Mouse (Mus musculus): ENCODE measurements around the gene Wdr31.
A peak's percentile ranks its signal among the peaks of the same experiment; 100 is the strongest.

The Wdr31 gene

DNA sequence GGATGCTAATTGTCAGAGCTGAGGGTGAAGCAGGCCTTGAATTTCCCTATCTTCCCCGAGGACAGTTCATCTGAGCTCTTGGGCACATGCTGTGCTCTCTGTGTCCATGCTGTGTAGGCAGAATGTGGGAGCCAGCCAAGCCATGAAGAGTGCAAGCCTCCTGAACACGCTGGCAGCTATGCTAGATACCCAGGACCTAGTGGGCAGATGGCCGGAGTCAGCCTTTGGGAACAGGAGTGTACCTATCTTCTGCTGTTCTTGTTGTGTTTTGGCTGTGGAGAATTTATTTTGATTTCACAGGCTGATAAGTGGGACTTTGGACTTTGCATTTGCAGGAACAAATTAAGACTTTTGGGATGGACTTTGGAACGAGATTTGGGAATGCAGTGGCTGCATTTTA is 30.2 kb downstream of the Wdr31 start:
- no peak for DNase-seq (ENCODE audit: low read depth)

DNA sequence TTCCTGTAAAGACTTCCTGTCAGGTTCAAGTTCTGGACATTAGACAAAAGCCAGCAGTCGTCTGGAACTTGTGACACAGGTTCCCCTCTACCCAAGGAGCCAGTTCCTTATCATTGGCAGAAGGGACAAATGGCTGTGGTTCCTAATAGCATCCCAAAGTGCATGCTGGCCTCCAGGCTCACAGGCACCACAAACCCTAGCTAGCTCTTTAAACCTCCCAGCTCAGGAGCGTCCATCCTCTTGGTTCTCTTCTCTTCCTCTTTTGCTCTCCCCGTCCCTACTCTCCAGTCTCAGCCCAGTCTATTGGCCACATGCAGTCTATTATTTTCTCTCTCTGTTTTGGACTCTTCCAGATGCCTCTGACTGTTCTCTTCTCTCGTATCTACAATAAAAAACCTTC is 30.9 kb downstream of the Wdr31 start:
- no peak for DNase-seq (ENCODE audit: low read depth)

DNA sequence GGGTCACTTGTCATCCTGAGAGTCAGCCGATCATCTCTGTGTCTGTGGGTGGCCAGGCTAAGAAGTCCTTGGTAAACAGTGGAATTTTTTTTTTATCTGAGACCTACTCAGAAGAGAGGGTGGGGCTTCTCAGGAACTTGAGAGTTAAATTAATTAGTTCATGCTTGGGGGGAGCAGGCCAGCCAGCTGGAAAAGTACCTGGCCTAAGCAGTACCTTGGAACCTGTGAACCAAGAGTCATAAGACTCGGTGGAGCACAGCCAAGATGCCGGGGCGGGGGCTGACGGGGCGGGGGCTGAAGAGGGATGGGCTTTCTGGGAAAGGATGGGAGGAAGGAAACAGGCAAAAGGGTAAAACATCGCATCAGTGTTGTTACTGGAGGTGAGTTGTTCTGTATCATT is 32.8 kb downstream of the Wdr31 start:
- no peak for DNase-seq (ENCODE audit: low read depth)

DNA sequence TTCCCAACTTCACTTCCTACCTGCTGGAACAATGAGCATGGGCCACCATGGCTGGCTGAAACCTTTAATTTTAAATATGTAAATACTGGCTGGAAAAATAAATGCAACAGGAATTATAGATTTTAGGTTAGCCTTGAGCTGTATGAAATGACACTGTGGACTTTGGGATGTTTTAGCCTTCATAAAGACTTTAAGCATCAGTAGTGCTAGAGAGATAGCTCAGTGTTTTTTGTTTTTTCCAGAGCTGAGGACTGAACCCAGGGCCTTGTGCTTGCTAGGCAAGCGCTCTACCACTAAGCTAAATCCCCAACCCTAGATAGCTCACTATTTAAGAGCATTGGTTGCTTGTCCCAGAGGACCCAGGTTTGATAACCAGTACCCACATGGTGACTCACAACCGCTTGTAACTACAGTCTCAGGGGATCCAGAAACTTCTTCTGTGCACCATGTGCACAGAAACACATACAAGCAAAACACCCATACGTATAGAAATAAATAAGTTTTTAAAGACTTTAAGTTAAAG is 33.4 kb downstream of the Wdr31 start:
- no peak for DNase-seq (ENCODE audit: low read depth)

DNA sequence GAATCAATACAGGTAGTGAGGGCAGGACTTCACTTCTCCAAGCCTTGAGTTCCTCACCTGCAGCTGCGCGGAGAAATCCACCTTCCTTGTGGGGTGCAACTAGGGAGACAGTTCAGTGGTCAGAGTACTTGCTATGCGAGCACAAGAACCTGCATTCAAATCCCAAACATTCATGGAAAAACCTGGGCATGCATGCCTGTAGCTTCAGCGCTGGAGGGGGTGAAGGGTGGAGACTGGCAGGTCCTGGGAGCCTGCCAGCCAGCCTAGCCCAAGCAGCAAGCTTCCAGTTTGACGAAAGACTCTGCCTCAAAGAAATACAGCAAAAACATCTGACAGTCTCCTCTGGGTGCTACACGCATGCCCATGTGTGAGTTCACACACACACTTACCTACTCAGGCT is 35.6 kb downstream of the Wdr31 start, which contains the start of gene Rnf183:
TSS of gene Rnf183 (minus strand) at position 172 of the 400 bp plus-strand sequence.
- DNase-seq (ENCODE audit: low read depth) = no peak

DNA sequence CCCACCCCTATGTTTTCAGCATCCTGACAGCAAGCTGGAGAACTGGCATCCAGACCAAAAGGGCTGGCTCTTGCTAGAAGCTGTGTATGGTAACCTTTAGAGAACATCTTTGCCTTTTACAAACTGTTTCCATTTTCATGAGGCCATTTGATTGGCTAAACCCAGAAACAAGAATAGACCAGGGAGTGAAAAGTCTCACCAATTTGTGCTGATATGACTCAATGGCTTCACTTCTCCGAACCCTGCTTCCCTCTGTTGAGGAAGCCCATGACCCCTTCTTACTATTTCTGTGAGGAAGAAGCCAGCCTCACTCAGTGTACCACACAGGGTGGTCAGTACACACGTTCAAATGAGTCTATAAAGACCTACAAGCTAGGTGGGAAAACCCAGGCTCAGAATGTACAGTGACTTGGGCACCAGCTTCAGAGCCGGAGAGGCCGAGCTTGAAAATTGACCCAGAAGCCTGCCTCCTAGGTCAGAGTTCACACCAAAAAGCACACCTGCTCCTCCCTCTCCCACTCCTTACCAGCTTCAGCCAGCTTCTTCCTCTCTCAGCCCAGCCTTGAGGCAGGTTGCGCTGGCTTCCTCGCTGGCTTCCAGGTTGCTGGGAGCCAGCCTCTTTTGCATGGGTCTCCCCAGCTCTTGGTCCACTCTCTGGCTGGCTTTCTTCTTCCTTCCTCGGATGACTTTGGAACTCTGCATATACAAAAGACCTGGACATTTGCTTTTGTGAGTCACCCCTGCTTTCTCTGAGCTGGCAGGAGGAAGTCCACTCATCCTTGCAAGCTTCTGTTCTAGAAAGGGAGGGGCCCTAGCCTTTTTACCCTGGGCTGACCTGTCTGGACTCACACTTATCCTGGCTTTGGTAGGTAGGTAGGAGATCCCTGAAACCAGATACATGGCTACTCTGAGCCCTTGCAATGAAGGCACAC is 36.5 kb downstream of the Wdr31 start:
- DNase-seq (ENCODE audit: low read depth) = no peak

DNA sequence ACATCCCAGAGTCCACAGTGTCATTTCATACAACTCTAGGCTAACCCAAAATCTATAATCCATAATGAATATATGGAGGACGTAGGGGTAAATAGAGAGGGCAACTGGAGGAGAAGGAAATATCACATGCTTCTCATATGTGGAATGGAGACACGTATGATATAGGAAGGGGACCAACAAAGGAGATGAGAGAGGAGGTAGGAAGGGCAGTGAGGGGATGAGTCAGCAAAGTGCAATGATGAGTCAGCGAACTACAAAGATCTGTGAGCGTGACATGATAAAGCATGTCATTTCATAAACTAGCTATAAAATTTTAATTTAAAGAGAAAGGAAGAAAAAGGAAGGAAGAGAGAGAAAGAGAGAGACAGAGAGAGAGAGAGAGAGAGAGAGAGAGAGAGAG is 39.2 kb downstream of the Wdr31 start:
- DNase-seq (ENCODE audit: low read depth) = no peak

DNA sequence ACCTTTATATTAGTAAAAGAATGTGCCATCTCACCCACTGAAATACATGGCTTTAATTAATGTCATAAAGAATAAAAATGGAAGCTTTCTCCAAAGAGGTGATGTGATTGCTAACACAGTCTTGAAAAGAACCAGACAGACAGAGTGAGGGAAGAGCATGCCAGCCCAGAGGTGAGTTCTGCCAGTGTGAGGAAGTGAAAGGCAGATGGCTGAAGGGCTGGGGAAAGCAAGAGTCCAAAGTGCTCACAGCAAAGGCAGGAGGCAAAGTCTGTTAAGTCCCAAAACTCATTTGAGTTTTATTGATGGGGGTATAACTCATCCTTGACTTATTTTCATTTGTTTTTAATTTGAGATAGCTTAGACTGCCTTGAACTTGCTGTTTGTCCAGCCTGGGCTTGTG is 40.0 kb downstream of the Wdr31 start:
- no peak for DNase-seq (ENCODE audit: low read depth)

DNA sequence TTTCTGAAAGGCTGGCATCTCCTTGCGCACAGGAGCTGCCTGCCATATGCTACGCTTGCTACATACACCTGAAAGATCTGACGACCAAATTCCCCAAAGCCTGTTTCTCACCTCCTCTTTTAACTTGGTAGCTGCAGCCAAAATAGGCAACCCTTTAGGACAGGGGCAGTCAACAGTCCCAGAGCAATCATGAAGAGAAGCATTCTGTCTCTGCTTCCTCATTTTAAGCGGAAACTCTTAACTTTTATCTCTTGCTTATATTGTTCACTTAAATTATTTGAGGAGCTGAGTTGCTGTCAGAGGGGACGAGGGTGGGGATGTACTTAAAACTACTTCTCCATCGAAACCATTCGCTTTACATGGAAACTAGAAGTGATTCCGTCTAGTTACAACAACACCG is 41.1 kb downstream of the Wdr31 start:
- no peak for DNase-seq (ENCODE audit: low read depth)

DNA sequence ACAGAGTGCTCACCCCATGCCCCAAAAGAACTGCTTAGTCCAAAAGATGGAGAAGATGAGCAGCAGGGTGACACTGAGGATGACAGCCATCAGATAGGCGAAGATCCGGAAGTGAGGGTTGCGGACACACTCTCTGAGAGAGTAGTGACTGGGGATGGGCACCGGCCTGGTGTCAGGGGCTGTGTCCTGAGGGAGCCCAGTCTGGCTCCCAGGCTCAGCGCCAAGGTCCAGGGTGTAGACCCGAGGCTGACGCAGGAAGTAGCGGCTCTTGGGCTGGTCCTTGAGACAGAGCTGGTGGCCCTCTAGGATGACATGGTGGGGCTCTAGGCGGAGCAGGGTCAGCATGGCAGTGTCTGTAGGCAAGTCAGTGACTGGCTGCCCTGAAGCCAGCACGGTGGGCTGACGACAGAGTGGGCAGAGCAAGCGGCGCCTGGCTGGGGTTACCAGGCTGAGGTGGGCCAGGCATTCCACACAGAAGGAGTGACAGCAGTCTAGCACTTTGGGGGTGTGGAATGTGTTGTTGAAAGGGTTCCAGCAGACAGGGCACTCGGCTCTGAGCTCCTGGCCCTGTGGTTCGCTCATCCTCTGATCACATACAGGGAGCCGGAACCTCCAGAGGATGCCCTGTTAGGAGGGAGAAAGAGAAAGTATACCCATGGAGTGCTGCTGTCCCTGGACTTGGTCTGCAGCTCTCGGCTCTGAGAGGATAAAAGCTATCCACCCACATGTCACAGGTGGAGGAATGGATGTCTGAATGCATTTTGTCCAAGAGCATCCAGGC is 42.5 kb downstream of the Wdr31 start:
- DNase-seq (ENCODE audit: low read depth) = no peak

DNA sequence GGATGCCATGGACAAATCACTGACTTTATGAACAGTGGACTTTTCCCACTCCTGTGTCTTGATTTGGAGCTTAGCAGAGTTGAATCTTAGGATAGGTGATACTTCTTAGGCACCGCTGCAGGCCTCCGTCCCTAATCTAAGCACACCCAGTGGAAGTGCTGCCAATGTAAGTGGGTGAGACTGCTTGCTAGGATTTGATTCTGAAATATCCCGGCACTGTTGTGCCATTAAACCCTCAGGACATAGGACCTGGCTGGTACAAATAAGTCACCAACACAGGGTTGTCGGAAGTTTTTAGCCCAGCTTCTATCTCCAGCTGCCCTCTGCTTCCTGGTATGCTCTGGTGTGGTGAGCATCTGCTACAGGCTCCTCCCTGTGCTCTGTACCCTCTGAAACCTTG is 44.8 kb downstream of the Wdr31 start:
- DNase-seq (ENCODE audit: low read depth) = no peak

DNA sequence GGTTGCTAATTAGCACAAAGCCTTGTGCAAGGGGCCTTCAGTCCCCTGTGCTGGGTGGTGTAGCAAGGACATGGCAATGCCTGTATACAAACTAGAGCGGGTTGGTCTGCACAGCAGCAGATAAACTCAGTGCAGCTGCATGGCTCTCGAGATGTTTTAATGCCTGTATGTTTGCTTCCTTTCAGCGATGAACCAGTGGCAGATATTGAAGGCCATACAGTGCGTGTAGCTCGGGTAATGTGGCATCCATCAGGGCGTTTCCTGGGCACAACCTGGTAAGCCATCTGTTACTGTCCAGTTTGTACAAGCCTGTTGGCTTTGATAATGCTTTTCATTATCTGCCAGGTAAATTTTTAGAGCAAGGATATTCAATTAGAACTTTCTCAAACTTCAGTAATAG is 51.6 kb downstream of the Wdr31 start:
- DNase-seq (ENCODE audit: low read depth) = no peak

DNA sequence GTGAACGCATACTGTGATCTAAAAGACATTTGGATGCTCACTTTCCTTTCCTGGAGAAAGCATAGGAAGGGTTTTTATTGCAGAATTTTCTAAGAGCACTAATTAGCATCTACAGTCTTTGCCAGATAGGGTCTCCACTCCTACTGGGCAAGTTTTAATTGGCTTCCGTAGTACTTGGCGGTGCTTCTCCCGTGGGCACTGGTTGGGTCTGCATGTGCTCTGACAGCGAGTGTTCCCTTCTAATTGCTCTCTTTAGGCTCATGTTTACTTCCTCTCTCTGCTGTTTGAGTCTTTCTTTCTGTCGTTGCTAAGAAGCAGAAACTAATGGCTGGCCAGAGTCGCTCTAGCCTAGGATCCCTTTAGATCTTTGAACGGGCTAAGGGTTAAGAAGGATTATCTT is 52.2 kb downstream of the Wdr31 start:
- no peak for DNase-seq (ENCODE audit: low read depth)

DNA sequence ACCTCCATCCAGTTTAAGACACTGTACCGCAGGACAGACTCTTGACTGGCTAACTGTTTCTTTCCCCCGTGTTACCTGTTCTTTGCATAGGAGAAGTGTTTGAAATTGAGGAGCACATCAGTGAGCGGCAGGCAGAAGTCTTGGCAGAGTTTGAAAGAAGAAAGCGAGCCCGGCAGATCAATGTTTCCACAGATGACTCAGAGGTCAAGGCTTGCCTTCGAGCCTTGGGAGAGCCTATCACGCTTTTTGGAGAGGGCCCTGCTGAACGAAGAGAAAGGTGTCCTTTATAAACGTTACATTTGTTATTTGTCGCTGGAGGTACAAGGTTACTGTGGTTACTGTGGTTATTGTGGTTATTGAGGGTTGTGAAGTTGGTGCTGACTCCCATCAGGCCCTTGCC is 59.1 kb downstream of the Wdr31 start:
- no peak for DNase-seq (ENCODE audit: low read depth)

DNA sequence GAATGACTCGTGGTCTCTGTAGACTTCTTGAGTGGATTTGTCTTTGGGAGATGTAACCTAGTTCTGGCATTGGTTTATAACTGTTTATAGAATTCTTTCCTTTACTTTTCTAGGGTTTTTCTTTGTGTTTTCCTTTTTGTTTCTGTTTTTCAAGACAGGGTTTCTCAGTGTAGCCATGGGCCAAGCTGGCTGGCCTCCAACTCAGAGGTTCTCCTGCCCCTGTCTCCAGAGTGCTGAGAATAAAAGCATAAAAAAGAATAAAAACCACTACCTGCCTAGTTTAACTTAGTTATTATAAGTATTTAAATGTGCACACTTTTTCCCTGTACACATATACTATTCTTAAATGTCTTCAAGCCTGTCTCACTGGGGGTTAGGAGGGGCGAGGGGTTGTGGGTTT is 60.4 kb downstream of the Wdr31 start:
- no peak for DNase-seq (ENCODE audit: low read depth)

DNA sequence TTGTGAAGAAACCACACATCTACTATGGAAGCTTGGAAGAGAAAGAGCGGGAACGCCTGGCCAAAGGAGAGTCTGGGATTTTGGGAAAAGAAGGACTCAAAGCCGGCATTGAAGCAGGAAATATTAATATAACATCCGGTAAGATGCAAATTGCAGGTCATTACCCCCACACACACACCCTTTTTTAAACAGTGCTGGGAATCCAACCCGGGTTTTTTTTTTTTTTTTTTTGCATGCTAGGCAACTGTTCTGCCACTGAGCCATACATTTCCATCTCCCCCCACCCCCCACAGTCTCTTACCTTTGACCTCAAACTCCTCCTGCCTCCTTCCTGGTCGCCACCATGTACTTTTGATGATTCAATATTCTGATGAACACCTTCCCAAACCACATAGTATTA is 61.1 kb downstream of the Wdr31 start:
- DNase-seq (ENCODE audit: low read depth) = peak; percentile 49

DNA sequence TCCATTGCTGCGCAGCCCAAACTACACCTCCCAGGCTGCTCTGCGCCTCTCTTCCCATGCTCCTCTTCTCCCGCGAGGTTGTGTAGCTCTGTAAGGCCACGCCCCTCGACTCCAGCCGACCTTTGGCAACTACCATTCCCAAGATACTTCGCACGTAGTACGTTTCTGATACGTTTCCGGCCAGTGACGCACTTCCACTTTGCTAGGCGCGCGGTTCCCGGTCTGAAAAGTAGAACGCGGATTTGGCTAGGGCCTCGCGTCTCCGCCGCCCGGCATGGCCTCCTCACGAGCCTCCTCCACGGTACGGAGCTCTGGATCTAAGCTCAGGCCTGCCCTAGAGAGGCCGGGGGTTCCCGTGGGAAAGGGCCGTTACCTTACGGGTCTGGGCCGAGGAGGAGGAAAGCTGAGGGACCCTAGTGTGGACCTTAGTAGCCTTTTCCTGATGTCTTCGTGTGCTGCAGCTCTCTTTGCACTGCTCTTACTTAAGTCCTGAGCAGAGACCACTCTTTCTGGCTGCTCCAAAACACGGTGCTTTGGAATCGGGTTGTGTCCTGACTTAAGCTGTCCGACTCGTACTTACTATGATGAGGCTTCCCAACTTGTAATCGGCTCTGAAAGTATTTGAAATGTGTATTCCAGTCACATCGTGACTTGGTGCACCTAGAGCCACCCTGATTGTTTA is 62.0 kb downstream of the Wdr31 start, which contains the start of the genes Cdc26 and Prpf4:
TSS of gene Cdc26 (minus strand) at position 42 of the 682 bp plus-strand sequence.
TSS of gene Prpf4 (plus strand) at position 197 of the 682 bp plus-strand sequence.
- DNase-seq (ENCODE audit: low read depth) = peak; percentile 99

DNA sequence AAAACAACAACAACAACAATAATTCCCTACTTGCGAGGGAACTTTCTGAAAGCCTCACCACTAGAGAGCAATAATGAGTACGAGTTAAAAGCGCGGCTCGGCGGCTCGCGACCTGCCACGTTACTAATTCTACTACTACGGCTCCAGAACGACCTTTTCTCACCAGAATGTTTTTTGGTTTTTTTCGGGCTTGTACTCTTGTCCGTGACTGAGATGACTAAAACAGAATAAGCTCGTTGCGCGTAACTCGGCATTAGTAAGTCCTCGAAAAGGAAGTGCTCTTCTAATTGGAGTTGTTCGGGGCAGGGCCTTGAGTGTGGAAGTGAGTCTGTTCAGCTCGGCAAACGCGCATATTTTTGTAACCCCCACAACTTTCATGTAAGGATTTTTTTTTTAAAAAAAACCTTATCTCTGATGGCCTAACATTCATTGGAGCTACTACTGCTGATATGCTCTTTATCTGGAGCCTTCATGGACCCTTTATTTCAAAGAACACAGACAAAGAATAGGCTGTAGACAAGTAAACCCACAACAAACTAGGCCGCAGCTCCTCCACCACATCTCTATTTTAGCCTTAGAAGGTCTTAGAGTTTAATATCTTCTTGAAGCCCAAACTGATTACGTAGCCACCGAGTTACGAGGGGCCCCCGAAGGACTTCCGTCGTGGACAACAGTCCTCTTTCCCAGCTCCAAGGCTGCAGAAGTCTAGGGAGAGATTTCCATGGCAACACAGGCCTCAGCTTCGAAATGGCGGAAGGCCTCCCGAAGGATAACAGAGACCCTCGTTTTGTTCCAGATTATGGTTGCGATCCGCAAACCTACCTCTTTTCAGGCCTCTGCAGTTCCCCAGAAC is 62.7 kb downstream of the Wdr31 start:
- peak; percentile 88 for DNase-seq (ENCODE audit: low read depth)

DNA sequence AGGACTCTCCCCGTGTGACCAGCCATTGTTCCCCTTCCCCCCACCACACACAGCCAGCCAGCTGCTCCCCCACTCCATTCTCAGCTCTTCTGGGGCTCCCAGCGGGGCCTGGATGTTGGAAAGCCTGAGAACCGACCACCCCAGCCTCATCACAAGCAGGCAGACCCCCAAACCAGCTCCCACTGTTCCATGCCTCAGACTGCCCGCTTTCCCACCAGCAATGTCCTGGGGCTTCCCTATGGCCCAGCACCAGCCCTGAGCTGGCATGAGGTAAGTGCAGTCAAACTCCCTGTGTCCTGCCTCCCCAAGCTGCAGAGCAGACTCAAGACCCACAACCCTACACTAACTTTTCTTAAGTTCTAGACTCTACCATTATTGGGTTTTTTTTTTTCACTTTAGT is 64.6 kb downstream of the Wdr31 start:
- DNase-seq (ENCODE audit: low read depth) = no peak

DNA sequence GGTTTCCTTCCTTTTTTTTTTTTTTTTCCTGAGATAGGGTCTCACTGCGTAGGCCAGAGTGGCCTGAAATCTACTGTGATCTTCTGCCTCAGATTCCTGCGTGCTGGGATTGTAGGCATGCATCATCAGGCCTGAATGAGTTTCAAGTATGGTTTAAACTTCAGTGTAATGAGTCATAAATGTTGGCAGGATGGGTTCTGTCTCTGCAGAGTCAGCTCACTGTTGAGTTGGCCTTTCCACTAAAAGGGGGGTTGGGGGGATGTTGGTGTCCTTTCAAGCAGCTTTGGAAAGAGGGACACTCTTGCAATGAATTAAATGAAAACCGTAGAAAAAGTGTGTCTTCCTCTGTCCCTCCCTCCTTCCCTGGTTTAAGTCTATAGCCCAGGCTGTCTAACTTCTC is 71.7 kb downstream of the Wdr31 start:
- DNase-seq (ENCODE audit: low read depth) = no peak
